Mouse (Mus musculus) E14TG2a.4 (cell line): ENCODE measurements around the gene Nsun5.
"Not testable (repeated sequence)": the region's sequence is repeated elsewhere in the genome, so short reads cannot be mapped to it uniquely, and the experiment has no call there.

Experiments used
- CTCF ChIP-seq: conservative IDR thresholded peaks from 2 replicates; pipeline ENCODE4 v1.5.1; 2014; ENCODE audit warnings: low read length
- NANOG ChIP-seq: IDR thresholded peaks from 2 replicates; pipeline ENCODE4 v1.6.1; 2014; ENCODE audit warnings: borderline replicate concordance, low read length, mixed read lengths
- POU5F1 ChIP-seq: IDR thresholded peaks from 2 replicates; pipeline ENCODE4 v1.6.1; 2014; ENCODE audit warnings: low read length, borderline replicate concordance

DNA sequence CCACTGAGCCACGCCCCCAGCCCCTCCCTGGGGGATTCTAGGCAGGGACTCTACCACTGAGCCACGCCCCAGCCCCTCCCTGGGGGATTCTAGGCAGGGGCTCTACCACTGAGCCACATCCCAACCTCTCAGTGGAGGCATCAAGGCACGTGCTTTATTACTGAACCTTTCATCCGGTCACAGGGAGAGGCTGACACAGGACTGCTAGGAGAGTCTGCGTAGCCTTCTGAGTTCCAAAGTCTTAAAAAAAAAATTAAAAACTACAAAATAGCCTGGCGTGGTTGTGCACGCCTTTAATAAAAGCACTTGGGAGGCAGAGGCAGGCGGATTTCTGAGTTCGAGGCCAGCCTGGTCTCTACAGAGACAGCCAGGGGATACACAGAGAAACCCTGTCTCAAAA lies 557 bp upstream of the Nsun5 start:
- not testable (repeated sequence) for TF ChIP-seq CTCF, POU5F1, NANOG
